Mouse (Mus musculus): ENCODE data around the gene Clpsl2. TPM values are rescaled to one million over a fixed set of nuclear protein-coding genes. Genes with fewer than 3 reads are reported as not detected.

The Clpsl2 gene
- polyA plus RNA-seq, 1 experiment, result not detected

- no peak overlapping the region for H3K27ac ChIP-seq (ENCODE audit: insufficient read depth, low read depth, low read length)
- no peak overlapping the region for H3K4me3 ChIP-seq (ENCODE audit: insufficient read depth, low read depth, low read length)
- TF ChIP-seq CTCF (IDR thresholded peaks at IDR 0.05; ENCODE audit: insufficient read depth, low read depth, low read length), result no peak
- TF ChIP-seq POLR2A (IDR thresholded peaks at IDR 0.05; ENCODE audit: insufficient read depth, low read depth, low read length), result no peak
- peaks cover 14% of the 10 kb centered on the region for H3K4me1 ChIP-seq (ENCODE audit: control insufficient read depth, insufficient read depth, low read length)
- whole genome bisulfite sequencing, result 91% methylated on average over 23 of the region's 23 CpGs
Observed at GRCm38 (mm10) chr17:28524009-28524695, 25.1 kb upstream of the Clpsl2 start.

- WGBS, result 64% methylated on average over 4 of the region's 4 CpGs
- H3K27ac ChIP-seq (ENCODE audit: insufficient read depth, low read depth, low read length), result no peak overlapping the region
Observed at GRCm38 (mm10) chr17:28524831-28525430, 24.3 kb upstream of the Clpsl2 start.

GRCm38 (mm10) chr17:28527184-28528042, 21.8 kb upstream of the Clpsl2 start:
- no peak overlapping the region for H3K4me3 ChIP-seq (ENCODE audit: insufficient read depth, low read depth, low read length)
- H3K4me1 ChIP-seq (ENCODE audit: control insufficient read depth, insufficient read depth, low read length), result peaks cover 14% of the 10 kb centered on the region
- 32% methylated on average over 12 of the region's 12 CpGs for WGBS
- H3K27ac ChIP-seq (ENCODE audit: insufficient read depth, low read depth, low read length), result 0 out of 2 replicates have a peak overlapping the region, but pooled peaks have one; percentile 3
- TF ChIP-seq CTCF (IDR thresholded peaks at IDR 0.05; ENCODE audit: insufficient read depth, low read depth, low read length) (no peak), POLR2A (IDR thresholded peaks at IDR 0.05; ENCODE audit: insufficient read depth, low read depth, low read length) (no peak)

More at GRCm38 (mm10) chr17:28524831-28525430, 24.3 kb upstream of the Clpsl2 start:
- Histone ChIP-seq H3K4me3 (ENCODE audit: insufficient read depth, low read depth, low read length) (no peak overlapping the region), H3K4me1 (ENCODE audit: control insufficient read depth, insufficient read depth, low read length) (peaks cover 14% of the 10 kb centered on the region)
- TF ChIP-seq CTCF (IDR thresholded peaks at IDR 0.05; ENCODE audit: insufficient read depth, low read depth, low read length), result no peak
- TF ChIP-seq POLR2A (IDR thresholded peaks at IDR 0.05; ENCODE audit: insufficient read depth, low read depth, low read length), result no peak

- WGBS, result 2% methylated on average over 6 of the region's 6 CpGs
- no peak overlapping the region for H3K4me3 ChIP-seq (ENCODE audit: insufficient read depth, low read depth, low read length)
- no peak overlapping the region for H3K27ac ChIP-seq (ENCODE audit: insufficient read depth, low read depth, low read length)
- peaks cover 14% of the 10 kb centered on the region for H3K4me1 ChIP-seq (ENCODE audit: control insufficient read depth, insufficient read depth, low read length)
- no peak for TF ChIP-seq POLR2A (IDR thresholded peaks at IDR 0.05; ENCODE audit: insufficient read depth, low read depth, low read length)
- TF ChIP-seq CTCF (IDR thresholded peaks at IDR 0.05; ENCODE audit: insufficient read depth, low read depth, low read length), result peak; percentile 89
Observed at GRCm38 (mm10) chr17:28528043-28528351, 21.2 kb upstream of the Clpsl2 start.

DNA sequence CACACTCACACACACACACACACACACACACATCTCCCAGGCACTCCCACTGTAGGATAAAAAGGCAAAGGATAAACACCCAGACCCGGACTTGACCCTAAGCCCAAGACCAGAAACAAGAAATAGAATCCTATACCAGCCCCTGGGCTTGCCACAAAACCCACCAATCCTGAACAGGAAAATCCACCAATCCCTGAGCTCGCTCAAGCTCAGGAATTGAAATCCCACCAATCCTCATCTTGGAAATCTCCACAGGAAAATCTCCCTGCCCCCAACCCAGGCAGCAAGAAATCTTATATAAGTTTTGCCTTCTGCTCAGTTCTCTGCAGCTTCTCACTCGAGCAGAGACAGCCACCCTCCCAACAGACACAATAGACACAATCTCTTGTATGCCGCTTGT, 20.1 kb upstream of the Clpsl2 start:
- Histone ChIP-seq H3K4me3 (ENCODE audit: insufficient read depth, low read depth, low read length) (no peak overlapping the region), H3K27ac (ENCODE audit: insufficient read depth, low read depth, low read length) (no peak overlapping the region), H3K4me1 (ENCODE audit: control insufficient read depth, insufficient read depth, low read length) (peaks cover 8% of the 10 kb centered on the region)
- 73% methylated on average over 4 of the region's 4 CpGs for WGBS
- no peak for TF ChIP-seq CTCF (IDR thresholded peaks at IDR 0.05; ENCODE audit: insufficient read depth, low read depth, low read length)
- TF ChIP-seq POLR2A (IDR thresholded peaks at IDR 0.05; ENCODE audit: insufficient read depth, low read depth, low read length), result no peak

- H3K4me3 ChIP-seq (ENCODE audit: insufficient read depth, low read depth, low read length), result no peak within 1 kb of the TSS
- H3K4me1 ChIP-seq (ENCODE audit: control insufficient read depth, insufficient read depth, low read length), result peaks cover 8% of the 10 kb centered on the region
- TF ChIP-seq CTCF (IDR thresholded peaks at IDR 0.05; ENCODE audit: insufficient read depth, low read depth, low read length) (no peak), POLR2A (IDR thresholded peaks at IDR 0.05; ENCODE audit: insufficient read depth, low read depth, low read length) (no peak)
- WGBS, result 92% methylated on average over 6 of the region's 6 CpGs
- no peak within 1 kb of the TSS for H3K27ac ChIP-seq (ENCODE audit: insufficient read depth, low read depth, low read length)
Observed at GRCm38 (mm10) chr17:28530506-28530905, 18.7 kb upstream of the Clpsl2 start, which contains the start of gene Armc12. Gene Armc12 (plus strand): TSS chr17:28530806.

DNA sequence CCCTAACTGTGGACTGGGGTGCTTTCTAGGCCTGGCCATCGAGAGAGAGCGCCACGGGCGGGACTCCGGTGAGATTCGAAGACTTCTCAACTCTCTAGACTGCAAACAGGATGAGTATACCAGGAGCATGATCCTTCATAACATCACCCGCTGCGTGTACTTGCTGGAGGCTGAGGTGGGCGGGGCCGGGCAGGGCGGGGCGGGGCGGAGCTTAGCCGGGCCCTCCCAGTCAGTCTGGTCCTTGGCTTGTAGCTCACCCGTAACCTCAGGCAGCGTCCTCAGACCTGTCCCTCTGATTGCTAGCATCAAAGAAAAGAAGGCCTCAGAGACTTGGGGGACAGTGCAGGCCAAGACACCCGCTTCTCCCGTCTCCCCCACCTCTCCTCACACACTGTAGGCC, 17.3 kb upstream of the Clpsl2 start:
- Histone ChIP-seq H3K27ac (ENCODE audit: insufficient read depth, low read depth, low read length) (no peak overlapping the region), H3K4me1 (ENCODE audit: control insufficient read depth, insufficient read depth, low read length) (peaks cover 8% of the 10 kb centered on the region), H3K4me3 (ENCODE audit: insufficient read depth, low read depth, low read length) (no peak overlapping the region)
- TF ChIP-seq CTCF (IDR thresholded peaks at IDR 0.05; ENCODE audit: insufficient read depth, low read depth, low read length) (no peak), POLR2A (IDR thresholded peaks at IDR 0.05; ENCODE audit: insufficient read depth, low read depth, low read length) (no peak)
- WGBS, result 39% methylated on average over 18 of the region's 18 CpGs

GRCm38 (mm10) chr17:28532557-28532956, 16.7 kb upstream of the Clpsl2 start:
- WGBS, result 93% methylated on average over 7 of the region's 7 CpGs
- Histone ChIP-seq H3K4me3 (ENCODE audit: insufficient read depth, low read depth, low read length) (no peak overlapping the region), H3K27ac (ENCODE audit: insufficient read depth, low read depth, low read length) (no peak overlapping the region), H3K4me1 (ENCODE audit: control insufficient read depth, insufficient read depth, low read length) (peaks cover 3% of the 10 kb centered on the region)
- TF ChIP-seq CTCF (IDR thresholded peaks at IDR 0.05; ENCODE audit: insufficient read depth, low read depth, low read length) (no peak), POLR2A (IDR thresholded peaks at IDR 0.05; ENCODE audit: insufficient read depth, low read depth, low read length) (no peak)

DNA sequence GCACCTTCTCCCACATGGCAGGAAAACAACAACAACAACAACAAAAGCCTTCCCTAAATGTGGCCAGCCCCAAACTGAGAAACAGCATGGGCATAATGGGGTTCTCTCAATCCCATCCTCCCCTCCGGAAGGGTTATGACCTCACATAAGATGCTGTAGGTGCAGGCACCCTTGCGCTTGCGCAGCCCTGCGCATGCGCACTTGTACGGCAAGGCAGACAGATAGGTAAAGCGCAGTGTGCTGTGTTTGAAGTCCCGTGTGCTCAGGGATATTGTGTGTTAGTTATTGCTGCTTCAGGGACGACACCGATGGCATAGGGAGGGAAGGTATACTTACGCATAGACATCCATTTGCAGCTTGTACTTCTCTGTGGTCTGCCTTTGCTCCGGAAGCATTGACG, 15.9 kb upstream of the Clpsl2 start:
- Histone ChIP-seq H3K4me3 (ENCODE audit: insufficient read depth, low read depth, low read length) (no peak overlapping the region), H3K27ac (ENCODE audit: insufficient read depth, low read depth, low read length) (no peak overlapping the region), H3K4me1 (ENCODE audit: control insufficient read depth, insufficient read depth, low read length) (no peaks in the 10 kb centered on the region)
- no peak for TF ChIP-seq POLR2A (IDR thresholded peaks at IDR 0.05; ENCODE audit: insufficient read depth, low read depth, low read length)
- TF ChIP-seq CTCF (IDR thresholded peaks at IDR 0.05; ENCODE audit: insufficient read depth, low read depth, low read length), result no peak
- 95% methylated on average over 13 of the region's 13 CpGs for WGBS
